Mouse (Mus musculus) urinary bladder, adult 2 months (tissue): ENCODE data around the gene Hist1h3f. TPM values are rescaled to one million over a fixed set of nuclear protein-coding genes. Genes with fewer than 3 reads are reported as not detected.
"Not testable (repeated sequence)": the region's sequence is repeated elsewhere in the genome, so short reads cannot be mapped to it uniquely, and the experiment has no call there.

ENCODE experiments used
- DNase-seq: peaks from one replicate; pipeline ENCODE4 v3.0.0; 2022; ENCODE audit warnings: low spot score
- polyA plus RNA-seq: library from polyadenylated mRNA; depleted of rRNA; stranded (reverse); fragments of >200 nt; gene quantifications from 2 replicates; pipeline ENCODE4 v1.2.3, GENCODE M21; 2012

Gene Hist1h3f
- polyA plus RNA-seq, 1 experiment: 0.44 TPM

- peak; percentile 90 for DNase-seq
Observed at GRCm38 (mm10) chr13:23561883-23562659, 18.2 kb downstream of the Hist1h3f start, which contains the start of gene Hist1h3e. Gene Hist1h3e (minus strand): TSS chr13:23562369.

GRCm38 (mm10) chr13:23562699-23563462, 19.0 kb downstream of the Hist1h3f start:
- DNase-seq: no peak

DNA sequence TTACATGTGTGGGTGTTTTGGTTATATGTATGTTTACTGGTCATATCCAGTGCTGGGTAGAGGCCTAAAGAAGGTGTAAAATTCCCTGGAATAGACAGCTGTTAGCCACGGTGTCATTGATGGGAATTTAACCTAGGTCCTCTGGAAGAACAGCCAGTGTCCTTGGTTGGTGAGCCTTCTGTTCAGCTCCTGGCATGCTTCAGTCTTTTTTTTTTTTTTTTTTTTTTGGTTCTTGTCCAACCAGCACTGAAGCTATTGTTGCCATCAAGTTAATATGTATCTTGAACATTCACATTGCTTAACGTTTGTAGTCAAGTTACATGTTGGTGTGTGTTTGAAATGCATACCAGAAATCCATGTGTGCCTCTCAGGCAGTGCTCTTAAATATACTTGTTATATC, 20.6 kb downstream of the Hist1h3f start:
- no peak for DNase-seq

- not testable (repeated sequence) for DNase-seq
Observed at GRCm38 (mm10) chr13:23570261-23571021, 26.6 kb downstream of the Hist1h3f start.

DNA sequence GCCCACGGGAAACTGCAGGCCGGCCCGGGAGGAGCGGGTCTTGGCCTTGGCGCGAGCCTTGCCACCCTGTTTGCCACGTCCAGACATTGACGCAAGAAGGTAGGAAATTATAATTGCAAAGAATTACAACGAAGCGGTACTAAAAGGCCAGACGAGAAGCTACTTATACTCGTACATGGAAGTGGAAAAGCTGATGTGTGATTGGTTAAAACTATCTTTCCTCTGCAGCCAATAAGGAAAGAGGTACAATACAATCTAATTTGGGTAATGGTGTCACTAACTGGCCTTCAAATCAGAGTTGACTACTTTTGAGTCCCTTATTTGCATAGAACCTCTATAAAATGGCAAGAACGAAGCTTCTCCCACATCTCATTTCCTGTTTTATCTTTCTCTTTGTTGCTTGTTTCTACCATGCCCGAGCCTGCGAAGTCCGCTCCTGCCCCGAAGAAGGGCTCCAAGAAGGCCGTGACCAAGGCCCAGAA, 27.2 kb downstream of the Hist1h3f start, which contains the start of the genes Hist1h2ae and Hist1h2bg:
Hist1h2ae (minus strand) TSS at position 199 of the 482 bp plus-strand sequence.
Hist1h2bg (plus strand) TSS at position 375 of the 482 bp plus-strand sequence.
- peak; percentile 61 for DNase-seq

DNA sequence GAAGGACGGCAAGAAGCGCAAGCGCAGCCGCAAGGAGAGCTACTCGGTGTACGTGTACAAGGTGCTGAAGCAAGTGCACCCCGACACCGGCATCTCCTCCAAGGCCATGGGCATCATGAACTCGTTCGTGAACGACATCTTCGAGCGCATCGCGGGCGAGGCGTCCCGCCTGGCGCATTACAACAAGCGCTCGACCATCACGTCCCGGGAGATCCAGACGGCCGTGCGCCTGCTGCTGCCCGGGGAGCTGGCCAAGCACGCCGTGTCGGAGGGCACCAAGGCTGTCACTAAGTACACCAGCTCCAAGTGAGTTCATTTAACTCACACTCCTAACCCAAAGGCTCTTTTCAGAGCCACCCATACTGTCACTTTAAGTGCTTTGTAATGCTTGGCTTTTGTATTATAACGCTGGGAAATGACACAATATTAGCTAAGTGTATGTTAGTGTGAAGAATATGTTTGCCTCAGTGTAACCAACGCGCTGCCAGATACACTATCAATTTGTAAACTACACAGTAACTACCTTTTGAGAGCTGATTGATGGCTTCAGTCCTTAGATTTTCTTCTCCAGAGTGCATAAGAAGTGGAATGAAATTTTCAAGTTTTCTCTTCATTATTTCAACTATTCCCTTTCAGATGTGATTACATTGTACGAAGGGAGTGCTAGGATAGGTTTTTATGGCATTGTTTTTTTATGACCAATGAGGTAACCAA, 27.8 kb downstream of the Hist1h3f start:
- not testable (repeated sequence) for DNase-seq

DNA sequence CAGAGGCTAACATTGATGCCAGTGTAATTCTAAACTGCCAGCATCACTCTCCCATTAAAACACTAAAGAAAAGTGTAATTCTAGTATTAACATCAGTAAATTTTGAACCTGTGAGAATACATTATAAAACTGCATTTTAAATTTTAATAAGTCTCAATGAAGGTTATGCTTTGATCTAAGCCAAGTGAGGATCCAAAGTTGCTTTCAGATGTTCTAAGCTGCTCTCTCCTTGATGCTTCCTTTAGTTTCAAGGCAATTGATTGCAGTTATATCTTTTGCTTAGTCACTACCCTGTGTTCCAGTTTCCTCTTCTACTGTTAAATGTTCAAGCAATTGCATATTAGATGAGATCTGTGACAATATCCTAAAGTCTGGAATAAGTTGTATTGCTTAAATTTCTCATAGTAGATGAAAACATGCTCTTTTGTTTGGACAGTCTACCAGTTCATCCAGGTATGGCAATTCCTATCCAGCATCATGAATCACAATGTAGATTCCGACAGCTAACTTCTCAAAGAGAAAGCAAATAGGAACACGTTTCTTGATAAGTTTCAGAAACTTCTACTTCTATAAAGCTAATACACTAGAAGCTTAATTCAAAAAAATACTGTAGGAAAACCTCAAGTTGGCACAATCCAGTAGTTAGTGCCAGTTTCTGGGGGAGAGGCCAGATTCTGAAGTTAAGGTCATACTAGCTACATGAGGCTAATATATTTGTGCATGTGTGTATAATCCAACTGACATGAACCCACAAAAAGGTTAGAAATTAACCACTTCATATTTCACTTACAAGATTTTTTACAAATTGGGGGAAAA, 28.6 kb downstream of the Hist1h3f start:
- no peak for DNase-seq

DNA sequence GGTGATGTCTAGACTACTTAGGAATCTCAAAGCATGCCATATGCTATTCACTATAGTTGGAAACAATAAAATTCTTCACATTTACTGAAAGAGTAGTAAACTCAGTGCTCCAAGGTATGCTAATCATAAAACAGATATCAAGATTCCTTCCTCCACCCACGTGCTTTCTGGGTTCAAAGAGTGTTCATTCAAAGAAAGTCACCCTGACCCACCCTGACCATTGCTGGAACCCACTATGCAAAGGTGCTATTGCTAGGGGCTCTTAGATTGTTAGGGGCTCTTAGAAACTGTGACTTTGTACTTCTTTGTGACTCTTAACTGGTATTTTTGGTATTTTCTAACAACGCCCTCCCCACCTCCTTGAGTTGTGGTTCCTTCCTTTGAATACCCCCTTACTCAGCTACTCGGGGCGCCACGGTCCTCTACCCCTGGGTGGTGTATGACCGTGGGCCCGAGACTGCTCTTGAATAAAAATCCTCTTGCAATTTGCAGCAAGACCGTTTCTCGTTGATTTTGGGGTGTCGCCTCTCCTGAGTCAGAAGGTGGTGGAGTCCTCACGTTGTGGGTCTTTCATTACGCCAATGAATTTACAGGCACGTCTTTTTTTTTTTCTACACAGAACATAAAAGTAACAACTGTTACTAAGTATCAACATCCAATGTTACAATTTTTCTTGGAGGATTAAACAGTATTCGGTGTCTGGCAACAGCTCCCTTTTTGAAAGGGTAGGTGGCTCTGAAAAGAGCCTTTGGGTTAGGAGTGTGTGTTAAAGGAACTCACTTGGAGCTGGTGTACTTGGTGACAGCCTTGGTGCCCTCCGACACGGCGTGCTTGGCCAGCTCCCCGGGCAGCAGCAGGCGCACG, 29.4 kb downstream of the Hist1h3f start:
- not testable (repeated sequence) for DNase-seq

DNA sequence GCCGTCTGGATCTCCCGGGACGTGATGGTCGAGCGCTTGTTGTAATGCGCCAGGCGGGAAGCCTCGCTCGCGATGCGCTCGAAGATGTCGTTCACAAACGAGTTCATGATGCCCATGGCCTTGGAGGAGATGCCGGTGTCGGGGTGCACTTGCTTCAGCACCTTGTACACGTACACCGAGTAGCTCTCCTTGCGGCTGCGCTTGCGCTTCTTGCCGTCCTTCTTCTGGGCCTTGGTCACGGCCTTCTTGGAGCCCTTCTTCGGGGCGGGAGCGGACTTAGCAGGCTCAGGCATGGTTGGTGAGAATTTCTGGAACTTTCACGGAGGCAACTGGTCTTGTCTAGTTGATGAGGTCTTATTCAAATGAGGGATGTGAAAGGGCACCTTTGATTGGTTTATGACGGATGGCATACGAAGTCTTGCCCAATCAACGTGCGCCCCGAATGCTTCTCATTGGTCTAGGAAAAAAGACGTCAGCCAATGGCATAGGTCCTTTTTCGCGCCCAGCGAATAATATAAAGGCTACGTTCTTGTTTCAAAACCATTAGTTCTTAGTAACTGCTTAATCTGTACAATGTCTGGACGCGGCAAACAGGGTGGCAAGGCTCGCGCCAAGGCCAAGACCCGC, 30.2 kb downstream of the Hist1h3f start, which contains the start of the genes Hist1h2bf and Hist1h2ad:
Hist1h2bf (minus strand) TSS at position 299 of the 627 bp plus-strand sequence.
Hist1h2ad (plus strand) TSS at position 484 of the 627 bp plus-strand sequence.
- DNase-seq: not testable (repeated sequence)

GRCm38 (mm10) chr13:23574546-23575170, 30.8 kb downstream of the Hist1h3f start:
- not testable (repeated sequence) for DNase-seq

DNA sequence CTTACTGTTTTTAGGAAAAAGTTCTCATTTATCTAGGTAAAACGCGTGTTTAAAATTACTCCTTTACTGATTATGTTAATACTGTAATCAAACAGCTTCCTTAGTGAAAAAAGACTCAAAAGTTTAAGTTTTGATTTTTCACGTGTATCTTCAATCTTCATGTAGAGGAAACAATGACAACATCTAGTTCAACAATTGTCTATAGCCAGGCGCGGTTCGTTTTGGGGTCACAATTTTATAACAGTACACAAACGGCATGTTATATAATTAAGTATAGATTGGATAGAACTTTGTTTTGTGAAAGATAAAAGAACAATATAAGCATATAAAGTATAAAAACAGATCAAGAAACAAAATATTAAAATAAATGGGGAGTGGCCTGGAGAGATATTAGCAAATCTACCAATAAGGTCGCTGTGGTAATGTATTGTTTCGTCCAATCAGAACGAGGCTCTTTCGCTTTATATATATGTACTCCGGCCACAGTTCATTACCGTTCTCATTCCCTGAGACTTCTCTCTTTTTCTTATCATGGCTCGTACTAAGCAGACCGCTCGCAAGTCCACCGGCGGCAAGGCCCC, 31.5 kb downstream of the Hist1h3f start, which contains the start of gene Hist1h3d:
Hist1h3d (plus strand) TSS at position 493 of the 581 bp plus-strand sequence.
- no peak for DNase-seq

DNA sequence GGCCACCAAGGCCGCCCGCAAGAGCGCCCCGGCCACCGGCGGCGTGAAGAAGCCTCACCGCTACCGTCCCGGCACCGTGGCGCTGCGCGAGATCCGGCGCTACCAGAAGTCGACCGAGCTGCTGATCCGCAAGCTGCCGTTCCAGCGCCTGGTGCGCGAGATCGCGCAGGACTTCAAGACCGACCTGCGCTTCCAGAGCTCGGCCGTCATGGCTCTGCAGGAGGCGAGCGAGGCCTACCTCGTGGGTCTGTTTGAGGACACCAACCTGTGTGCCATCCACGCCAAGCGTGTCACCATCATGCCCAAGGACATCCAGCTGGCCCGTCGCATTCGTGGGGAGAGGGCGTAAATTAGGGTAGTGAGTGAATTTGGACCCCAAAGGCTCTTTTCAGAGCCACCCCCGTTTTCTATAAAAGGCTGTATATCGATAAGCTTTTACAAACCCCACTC, 32.0 kb downstream of the Hist1h3f start:
- not testable (repeated sequence) for DNase-seq

GRCm38 (mm10) chr13:23576351-23576881, 32.6 kb downstream of the Hist1h3f start:
- DNase-seq: no peak

DNA sequence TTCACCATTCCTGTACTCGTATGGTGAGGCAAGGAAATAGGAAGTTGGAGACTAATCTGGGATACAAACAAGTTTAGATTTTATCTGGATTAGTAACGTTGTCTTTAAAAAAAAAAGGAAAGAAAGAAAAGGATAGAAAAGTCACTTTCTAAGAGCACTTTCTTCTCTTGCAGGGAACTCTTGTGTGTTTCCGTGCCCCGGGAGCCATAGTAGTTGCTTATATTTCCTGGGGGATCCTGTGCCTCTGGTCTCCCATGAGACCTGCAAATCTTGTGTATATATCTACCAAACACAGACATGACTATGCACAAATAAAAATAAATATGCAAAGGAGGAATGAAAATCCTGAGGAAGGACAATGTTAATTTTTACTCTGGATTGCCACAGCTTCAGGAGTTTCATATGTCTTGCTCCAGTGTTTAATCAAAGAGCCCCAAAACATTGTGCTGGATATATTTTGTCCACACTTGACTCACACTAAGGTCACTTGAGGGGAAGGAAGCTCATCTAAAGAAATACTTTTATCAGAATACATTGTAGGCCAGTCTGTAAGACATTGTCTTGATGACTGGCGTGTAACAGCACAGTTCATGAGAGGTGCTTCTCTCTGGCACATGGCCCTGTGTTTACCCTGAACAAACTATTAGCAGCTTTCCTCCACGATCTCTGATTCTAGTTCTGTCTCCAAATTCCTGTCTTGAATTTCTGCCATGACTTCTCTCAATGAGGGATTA, 33.2 kb downstream of the Hist1h3f start:
- no peak for DNase-seq

- no peak for DNase-seq
Observed at GRCm38 (mm10) chr13:23577835-23578234, 34.0 kb downstream of the Hist1h3f start.
